24 mouse cellular contexts compared by ENCODE assay signal in genomic region chr16:56081691-56082090, GRCm38 (mm10). TPM values are rescaled to one million over a fixed set of nuclear protein-coding genes. Genes with fewer than 3 reads are reported as not detected.
A peak's percentile ranks its signal among the peaks of the same experiment; 100 is the strongest.
DNase-seq lines count a peak whose midpoint lies in the region; ATAC-seq lines count a peak whose summit lies in the region.
"Had no signal": no experiment of that assay in that cellular context is flagged by ENCODE, and none has a peak within 500 bp of the region (broad histone marks: within the 10 kb centered on the region; RNA-seq: fewer than 3 reads in every experiment).

No protein-coding gene starts in this region.

- H3K36me3 ChIP-seq in midbrain, embryonic 11.5 days (ENCODE audit: control insufficient read depth, insufficient read depth, low read length), result 0 out of 2 replicates have a peak, but pooled peaks cover 3% of the 10 kb centered on the region
- no peaks in the 10 kb centered on the region for H3K36me3 ChIP-seq in midbrain, embryonic 16.5 days (ENCODE audit: control insufficient read depth, insufficient read depth, low read length)
- 0 out of 2 replicates have a peak, but pooled peaks cover 2% of the 10 kb centered on the region for H3K36me3 ChIP-seq in heart, embryonic 10.5 days
- H3K36me3 ChIP-seq: embryonic facial prominence, embryonic 12.5 days; forebrain, embryonic 15.5 days had no signal

- H3K9ac ChIP-seq in midbrain, embryonic 11.5 days (ENCODE audit: low read length), result no peak overlapping the region
- H3K9ac ChIP-seq in midbrain, embryonic 16.5 days (ENCODE audit: low read depth, low read length), result no peak overlapping the region
- H3K9ac ChIP-seq: embryonic facial prominence, embryonic 12.5 days; forebrain, embryonic 13.5 days; forebrain, embryonic 15.5 days; forebrain, postnatal 0 days had no signal

- no peak overlapping the region for H3K4me2 ChIP-seq in midbrain, embryonic 11.5 days
- no peak overlapping the region for H3K4me2 ChIP-seq in midbrain, embryonic 16.5 days (ENCODE audit: low read length)
- H3K4me2 ChIP-seq: embryonic facial prominence, embryonic 12.5 days; forebrain, embryonic 13.5 days; forebrain, embryonic 15.5 days had no signal

- ATAC-seq in midbrain, embryonic 11.5 days (ENCODE audit: low FRiP score), result no peak
- ATAC-seq in midbrain, embryonic 16.5 days, result no peak
- peak; percentile 73 for ATAC-seq in inflammation-experienced regulatory T-cells, adult 6 months
- ATAC-seq: activated CD4-positive, CD25-positive, alpha-beta regulatory T cell, adult 4 months; forebrain, embryonic 13.5 days; forebrain, embryonic 15.5 days; forebrain, postnatal 0 days; Patski had no signal

- no peak overlapping the region for H3K4me3 ChIP-seq in midbrain, embryonic 11.5 days (ENCODE audit: low read depth, low read length)
- H3K4me3 ChIP-seq in midbrain, embryonic 16.5 days (ENCODE audit: low read depth, low read length), result no peak overlapping the region
- H3K4me3 ChIP-seq in heart, embryonic 10.5 days, result no peak overlapping the region
- H3K4me3 ChIP-seq: embryonic facial prominence, embryonic 10.5 days; embryonic facial prominence, embryonic 12.5 days; forebrain, embryonic 13.5 days; forebrain, embryonic 15.5 days had no signal

- 90% methylated on average over 4 of the region's 4 CpGs for WGBS in midbrain, embryonic 11.5 days
- WGBS in midbrain, embryonic 16.5 days, result 88% methylated on average over 4 of the region's 4 CpGs
- 85% methylated on average over 4 of the region's 4 CpGs for WGBS in heart, embryonic 10.5 days

- DNase-seq in midbrain, embryonic 11.5 days (ENCODE audit: low spot score, missing footprints), result peak; percentile 64
- peak; percentile 18 for DNase-seq in CD4-positive helper T cell, adult 2 months (ENCODE audit: low read depth, low spot score)
- no peak for DNase-seq in heart, embryonic 10.5 days (ENCODE audit: low spot score)
- DNase-seq in heart, adult 11 months, result no peak
- DNase-seq: adrenal gland, adult 8-10 months; adrenal gland, postnatal 14 days; adrenal gland, postnatal 36 days; B cell, adult 2 months; cerebellum, adult 11-12 months; cerebellum, adult 2 months; cerebellum, adult 9-10 months; cerebellum, postnatal 10 days; cerebellum, postnatal 25 days; forebrain, postnatal 0 days had no signal

- peaks cover 2% of the 10 kb centered on the region for H3K4me1 ChIP-seq in midbrain, embryonic 11.5 days (ENCODE audit: control insufficient read depth, insufficient read depth, low read length)
- peaks cover 7% of the 10 kb centered on the region for H3K4me1 ChIP-seq in midbrain, embryonic 16.5 days (ENCODE audit: control insufficient read depth, insufficient read depth, low read length)
- H3K4me1 ChIP-seq in heart, embryonic 10.5 days, result peaks cover under 1% of the 10 kb centered on the region
- H3K4me1 ChIP-seq: embryonic facial prominence, embryonic 12.5 days had no signal

- H3K9me3 ChIP-seq in midbrain, embryonic 11.5 days (ENCODE audit: control insufficient read depth, low read length), result no peaks in the 10 kb centered on the region
- H3K9me3 ChIP-seq in midbrain, embryonic 16.5 days (replicated peaks; ENCODE audit: control insufficient read depth, low read length, poor library complexity, severe bottlenecking), result no peaks in the 10 kb centered on the region
- H3K9me3 ChIP-seq in heart, embryonic 10.5 days, result no peaks in the 10 kb centered on the region
- H3K9me3 ChIP-seq: embryonic facial prominence, embryonic 10.5 days; embryonic facial prominence, embryonic 12.5 days; forebrain, embryonic 13.5 days; forebrain, embryonic 15.5 days; G1E had no signal

- no peak overlapping the region for H3K27ac ChIP-seq in midbrain, embryonic 11.5 days (ENCODE audit: low read depth, low read length)
- H3K27ac ChIP-seq in midbrain, embryonic 16.5 days (ENCODE audit: low read length), result no peak overlapping the region
- no peak overlapping the region for H3K27ac ChIP-seq in heart, embryonic 10.5 days
- H3K27ac ChIP-seq: embryonic facial prominence, embryonic 10.5 days; embryonic facial prominence, embryonic 12.5 days; forebrain, embryonic 13.5 days; forebrain, embryonic 15.5 days had no signal

- H3K27me3 ChIP-seq in midbrain, embryonic 11.5 days (ENCODE audit: control insufficient read depth, insufficient read depth, low read length), result no peaks in the 10 kb centered on the region
- no peaks in the 10 kb centered on the region for H3K27me3 ChIP-seq in midbrain, embryonic 16.5 days (ENCODE audit: control insufficient read depth, insufficient read depth, low read depth, low read length)
- H3K27me3 ChIP-seq in heart, embryonic 10.5 days (ENCODE audit: insufficient read depth, poor library complexity, severe bottlenecking), result no peaks in the 10 kb centered on the region
- H3K27me3 ChIP-seq: CH12.LX; embryonic facial prominence, embryonic 12.5 days; forebrain, embryonic 13.5 days; forebrain, embryonic 15.5 days; Patski had no signal

RNA-seq across cellular contexts. Expression of gene Senp7, which starts 33.6 kb away (rescaled TPM):
- polyA plus RNA-seq in midbrain, embryonic 11.5 days (2014; fragmentation: Nextera tagmentation; extraction: Ambion mirVana), result 37.4 and 42.8 TPM in 2 replicates
- 55.4 and 63.5 TPM in 2 replicates for polyA plus RNA-seq in midbrain, embryonic 16.5 days (2015; fragmentation: Nextera tagmentation; extraction: Ambion mirVana)
- polyA plus RNA-seq in inflammation-experienced regulatory T-cells, adult 6 months (2017; shearing (Covaris generic)), result 10 to 100 TPM; 47.4 to 75.2 (median 62.0) TPM
- polyA plus RNA-seq in heart, embryonic 10.5 days (2016; fragmentation: Nextera tagmentation; extraction: Ambion mirVana), result 22.4 and 23.3 TPM in 2 replicates

RNA-seq across cellular contexts. Expression of gene Trmt10c, which starts 44.1 kb away (rescaled TPM):
- polyA plus RNA-seq in midbrain, embryonic 11.5 days (2014; fragmentation: Nextera tagmentation; extraction: Ambion mirVana), result 31.3 and 33.3 TPM in 2 replicates
- polyA plus RNA-seq in midbrain, embryonic 16.5 days (2015; fragmentation: Nextera tagmentation; extraction: Ambion mirVana), result 18.4 and 20.1 TPM in 2 replicates
- polyA plus RNA-seq in inflammation-experienced regulatory T-cells, adult 6 months (2017; shearing (Covaris generic)), result 10 to 100 TPM; 24.6 to 33.4 (median 32.3) TPM
- polyA plus RNA-seq in heart, embryonic 10.5 days (2016; fragmentation: Nextera tagmentation; extraction: Ambion mirVana), result 24.8 and 30.2 TPM in 2 replicates

RNA-seq across cellular contexts. Expression of gene Pcnp, which starts 52.2 kb away (rescaled TPM):
- 384 and 403 TPM in 2 replicates for polyA plus RNA-seq in midbrain, embryonic 11.5 days (2014; fragmentation: Nextera tagmentation; extraction: Ambion mirVana)
- polyA plus RNA-seq in midbrain, embryonic 16.5 days (2015; fragmentation: Nextera tagmentation; extraction: Ambion mirVana), result 216 and 227 TPM in 2 replicates
- polyA plus RNA-seq in inflammation-experienced regulatory T-cells, adult 6 months (2017; shearing (Covaris generic)), result 100 to 1,000 TPM; 229 to 302 (median 268) TPM
- 187 and 211 TPM in 2 replicates for polyA plus RNA-seq in heart, embryonic 10.5 days (2016; fragmentation: Nextera tagmentation; extraction: Ambion mirVana)

Comparison
In these comparisons a context has a peak if more than half of its experiments do, and no peak if none do; other contexts are left out.
1. DNase-seq: peak in midbrain, embryonic 11.5 days (single experiment) and CD4-positive helper T cell, adult 2 months (single experiment); none in heart, embryonic 10.5 days (single experiment) and heart, adult 11 months (single experiment).